Mouse (Mus musculus): Measurements from ENCODE around the gene Rcc1l.

- TF ChIP-seq POLR2A (IDR thresholded peaks at IDR 0.05; ENCODE audit: insufficient read depth, low read depth, low read length) (no peak), CTCF (IDR thresholded peaks at IDR 0.05) (no peak), EP300 (IDR thresholded peaks at IDR 0.05; ENCODE audit: insufficient read depth, low read depth, low read length) (no peak)
Measured at GRCm38 (mm10) chr5:134217900-134218299, 41.3 kb upstream of the Rcc1l start.

Data from heart, adult 2 months (tissue).